Mouse (Mus musculus) embryonic fibroblast, embryonic 13.5 days (primary cell): ENCODE measurements at regions not wholly inside any gene's neighbourhood (a gene's known extent, or its start where the extent isn't known, plus 50 kb on each side); places are given as distances from the start of the nearest gene placed in this dataset.

ENCODE experiments used
- CTCF ChIP-seq: IDR thresholded peaks from 2 replicates; pipeline ENCODE4 v1.5.1; 2011; ENCODE audit warnings: mild to moderate bottlenecking, control low read depth, low read length, moderate library complexity, borderline replicate concordance; ENCODE audit not compliant: insufficient read depth
- POLR2A ChIP-seq: IDR thresholded peaks from 2 replicates; pipeline ENCODE4 v1.6.1; 2011; ENCODE audit warnings: low read depth, mild to moderate bottlenecking, control low read depth, low read length, moderate library complexity

DNA sequence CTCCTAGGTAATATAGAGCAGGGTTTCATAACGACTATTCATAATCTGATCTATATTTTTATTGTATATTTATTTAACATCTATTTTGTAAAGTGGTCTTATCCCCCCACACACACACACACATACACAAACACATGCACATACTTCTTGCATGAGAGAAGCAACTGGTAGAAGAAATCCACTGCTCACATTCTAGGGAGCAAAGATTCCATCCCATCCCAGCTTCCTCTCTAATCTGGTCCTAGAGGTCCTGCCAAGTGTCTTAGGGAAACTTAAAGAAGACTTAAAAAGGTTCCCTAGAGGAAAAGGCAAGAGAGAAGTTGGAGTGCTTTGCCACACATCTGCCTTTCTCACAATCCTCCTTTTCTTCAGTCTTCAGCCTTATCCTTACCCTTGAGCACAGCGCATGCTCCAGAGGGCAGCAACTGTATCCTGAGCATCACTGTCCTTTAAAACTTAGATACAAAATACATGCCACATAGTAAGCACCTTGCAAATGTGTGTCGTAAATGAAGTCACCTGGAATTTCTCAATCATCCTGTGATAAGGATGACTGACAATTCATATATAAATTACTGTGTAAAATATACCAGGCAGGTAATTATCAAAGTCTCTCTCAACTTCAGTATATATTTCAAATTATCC is 1677.9 kb upstream of the 5930422O12Rik start:
- TF ChIP-seq POLR2A, result no peak
- no peak for TF ChIP-seq CTCF
